Mouse (Mus musculus) monocyte, adult 5-6 weeks (primary cell): Measurements from ENCODE around the gene Slc30a1. TPM values are rescaled to one million over a fixed set of nuclear protein-coding genes. Genes with fewer than 3 reads are reported as not detected.

Experiments
- ATAC-seq: fragments of 153-309, 156-312 bp; replicated peaks from 2 replicates; pipeline ENCODE4 v1.8.0; 2017; ENCODE audit warnings: mild to moderate bottlenecking; ENCODE audit not compliant: low TSS enrichment, insufficient number of reproducible peaks, severe bottlenecking, poor library complexity, low FRiP score
- total RNA-seq: library from RNA; stranded (forward); fragments of 200-1000, 200-491, 200-594 nt; gene quantifications from 3 replicates; pipeline ENCODE4 v1.2.3, GENCODE M21; 2017

Slc30a1 gene
- total RNA-seq, 1 experiment from 2014 or later = 23.0 TPM

- ATAC-seq = no peak
Measured at GRCm38 (mm10) chr1:191929897-191930524, 23.4 kb downstream of the Slc30a1 start.

- ATAC-seq = no peak
Measured at GRCm38 (mm10) chr1:191930525-191931105, 24.0 kb downstream of the Slc30a1 start.

GRCm38 (mm10) chr1:191932286-191932985 is 25.9 kb downstream of the Slc30a1 start:
- ATAC-seq = no peak

DNA sequence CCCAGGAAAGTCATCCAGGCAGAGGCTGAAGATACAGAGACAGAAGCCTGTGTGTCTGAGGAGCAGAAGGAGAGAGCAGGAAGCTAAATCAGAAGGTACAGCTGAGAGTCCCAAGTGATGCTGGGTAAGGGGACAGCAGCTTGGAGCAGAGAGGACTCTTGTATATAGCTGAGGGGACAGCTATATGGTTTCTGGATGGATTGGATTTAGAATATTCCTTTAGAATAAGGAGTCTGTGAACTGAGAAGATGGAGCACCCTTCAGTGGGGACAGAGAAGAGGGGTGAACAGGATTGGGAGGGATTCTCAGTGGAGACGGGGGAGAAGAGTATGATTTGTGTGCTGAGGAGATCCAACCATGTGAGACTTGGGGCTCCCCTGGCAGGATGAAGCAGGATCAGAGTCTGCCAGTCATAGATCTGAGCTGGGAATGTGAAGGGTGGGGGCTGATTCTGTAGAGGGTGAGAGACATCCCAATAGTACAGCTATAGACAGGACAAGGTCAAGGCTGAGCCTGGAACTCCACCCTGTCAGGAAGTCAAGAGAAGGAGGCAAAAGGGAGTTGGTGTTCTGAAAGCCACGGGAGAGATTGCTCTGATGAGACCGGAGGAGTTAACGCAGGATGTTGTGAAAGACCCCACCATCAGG is 26.5 kb downstream of the Slc30a1 start:
- ATAC-seq = no peak

GRCm38 (mm10) chr1:191943638-191944037 is 37.1 kb downstream of the Slc30a1 start:
- no peak for ATAC-seq

- no peak for ATAC-seq
Measured at GRCm38 (mm10) chr1:191945341-191945740, 38.8 kb downstream of the Slc30a1 start.

DNA sequence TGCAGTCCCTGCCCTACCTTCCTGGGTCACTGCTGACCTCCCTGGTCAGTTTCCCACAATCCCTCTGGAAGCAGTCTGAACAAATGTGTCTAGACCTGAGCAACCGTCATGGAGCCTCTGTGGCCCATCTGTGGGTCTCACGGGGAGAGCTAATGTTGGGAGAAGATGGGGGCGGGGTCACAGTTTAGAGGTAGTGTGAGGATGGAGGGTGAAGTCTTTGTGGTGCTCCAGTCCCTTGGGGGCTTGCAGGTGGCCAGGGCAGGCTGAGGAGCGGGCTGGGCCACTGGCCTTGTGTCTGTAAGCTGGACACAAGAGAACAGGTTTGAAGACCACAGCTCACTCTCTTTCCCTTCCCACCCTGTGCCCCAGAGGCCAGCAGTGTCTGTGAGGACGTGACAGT is 39.2 kb downstream of the Slc30a1 start:
- no peak for ATAC-seq

DNA sequence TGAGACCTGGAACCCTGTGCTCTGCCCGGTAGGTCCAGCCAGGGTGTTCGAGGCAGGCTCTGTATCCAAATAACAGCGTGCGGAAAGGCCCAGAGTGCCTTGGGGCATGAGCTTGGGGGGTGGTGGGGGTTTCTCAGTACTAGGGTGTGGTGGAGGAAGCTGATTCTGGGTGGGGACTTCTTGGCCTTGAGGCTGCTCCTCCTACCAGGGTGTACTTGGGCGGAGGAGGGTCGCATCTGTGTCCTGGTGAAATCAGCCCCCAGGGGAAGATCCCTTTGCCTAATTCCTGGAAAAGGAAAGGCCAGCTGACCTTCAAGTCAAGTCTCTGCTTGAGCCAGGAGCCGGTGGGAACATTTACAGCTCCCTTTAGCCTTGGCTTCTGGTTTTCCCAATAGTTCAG is 39.7 kb downstream of the Slc30a1 start:
- ATAC-seq = no peak

- no peak for ATAC-seq
Measured at GRCm38 (mm10) chr1:191946835-191947234, 40.3 kb downstream of the Slc30a1 start.

GRCm38 (mm10) chr1:191947796-191948195 is 41.2 kb downstream of the Slc30a1 start:
- no peak for ATAC-seq

DNA sequence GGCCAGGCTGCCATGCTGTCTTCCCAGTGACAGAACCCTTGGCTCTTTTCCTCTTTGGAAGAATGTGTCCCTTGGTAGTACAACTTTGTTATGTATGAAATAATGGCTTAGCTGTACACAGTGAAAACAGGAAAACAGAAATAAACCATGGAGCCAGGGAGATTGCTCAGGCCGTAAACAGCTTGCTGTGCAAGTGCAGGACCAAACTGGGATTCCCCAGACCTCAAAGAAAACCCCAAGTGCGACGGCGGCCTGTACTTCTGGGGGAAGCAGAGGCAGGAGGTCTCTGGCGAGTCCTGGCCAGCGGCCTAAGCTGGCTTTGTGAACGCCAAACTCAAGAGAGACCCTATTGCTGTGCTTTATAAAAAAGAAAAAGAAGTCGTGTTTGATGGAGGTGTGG is 42.0 kb downstream of the Slc30a1 start:
- ATAC-seq = no peak

GRCm38 (mm10) chr1:191950611-191951010 is 44.0 kb downstream of the Slc30a1 start:
- ATAC-seq = no peak

GRCm38 (mm10) chr1:191952733-191953335 is 46.3 kb downstream of the Slc30a1 start:
- no peak for ATAC-seq

DNA sequence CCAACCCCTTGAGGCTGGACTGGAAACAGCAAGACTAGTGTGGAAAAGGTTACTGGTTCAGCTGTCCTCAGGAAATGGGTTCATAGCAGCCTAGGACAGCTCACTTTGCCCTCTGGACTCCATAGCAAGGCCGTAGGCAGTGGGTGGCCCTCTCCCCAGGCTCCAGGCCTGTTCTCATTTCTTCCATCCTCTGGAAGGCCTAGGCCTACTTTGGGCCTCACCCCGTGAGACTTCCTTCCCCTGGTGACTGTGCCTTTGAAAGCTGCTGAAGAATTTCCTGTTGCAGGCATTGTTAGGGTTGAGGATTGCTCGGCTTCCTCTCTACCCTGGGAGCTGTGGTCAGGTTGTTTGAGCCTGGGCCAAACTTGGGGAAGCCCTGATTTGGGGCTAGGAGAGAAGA is 48.5 kb downstream of the Slc30a1 start:
- ATAC-seq = 0 out of 2 replicates have a peak, but pooled peaks have one; percentile 24

- 0 out of 2 replicates have a peak, but pooled peaks have one; percentile 9 for ATAC-seq
Measured at GRCm38 (mm10) chr1:191956261-191956660, 49.7 kb downstream of the Slc30a1 start.

GRCm38 (mm10) chr1:191956871-191957270 is 50.3 kb downstream of the Slc30a1 start:
- ATAC-seq = no peak

DNA sequence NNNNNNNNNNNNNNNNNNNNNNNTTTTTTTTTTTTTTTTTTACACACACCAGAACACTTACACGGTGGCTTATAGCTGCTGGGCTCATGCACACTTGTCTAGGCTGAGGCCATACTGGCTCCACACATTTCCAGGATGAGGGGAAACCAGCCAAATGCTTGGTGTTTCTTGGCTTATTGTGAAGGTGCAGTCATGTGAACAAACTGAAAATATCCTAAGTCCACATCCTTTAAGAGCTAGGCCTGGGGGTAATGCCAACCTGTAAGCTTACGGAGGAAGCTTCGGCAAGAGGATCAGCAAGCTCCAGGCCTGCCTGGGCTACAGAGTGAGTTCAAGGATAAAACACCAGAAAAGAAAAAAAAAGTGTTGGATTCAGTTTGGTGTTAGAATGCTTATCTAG is 50.8 kb downstream of the Slc30a1 start:
- ATAC-seq = no peak

GRCm38 (mm10) chr1:191960946-191961345 is 54.4 kb downstream of the Slc30a1 start:
- ATAC-seq = no peak
